Mouse (Mus musculus): ENCODE results near the gene Mmp25.

GRCm38 (mm10) chr17:23676473-23677031 is 31.5 kb upstream of the Mmp25 start:
- no peak for TF ChIP-seq GATA1 (IDR thresholded peaks at IDR 0.05; ENCODE audit: borderline replicate concordance, low read length)
- TF ChIP-seq FLI1 (IDR thresholded peaks at IDR 0.05; ENCODE audit: low read length), result no peak
